Mouse (Mus musculus) liver, embryonic 14.5 days (tissue): Measurements from ENCODE around the gene Ntn3.

ENCODE experiments used
- CTCF ChIP-seq: IDR thresholded peaks from 2 replicates; pipeline ENCODE4 v1.5.1; 2016; ENCODE audit warnings: antibody characterized with exemption, low read depth, control low read depth
- EP300 ChIP-seq: IDR thresholded peaks from 2 replicates; pipeline ENCODE4 v1.6.1; 2016; ENCODE audit warnings: antibody characterized with exemption, low read depth

DNA sequence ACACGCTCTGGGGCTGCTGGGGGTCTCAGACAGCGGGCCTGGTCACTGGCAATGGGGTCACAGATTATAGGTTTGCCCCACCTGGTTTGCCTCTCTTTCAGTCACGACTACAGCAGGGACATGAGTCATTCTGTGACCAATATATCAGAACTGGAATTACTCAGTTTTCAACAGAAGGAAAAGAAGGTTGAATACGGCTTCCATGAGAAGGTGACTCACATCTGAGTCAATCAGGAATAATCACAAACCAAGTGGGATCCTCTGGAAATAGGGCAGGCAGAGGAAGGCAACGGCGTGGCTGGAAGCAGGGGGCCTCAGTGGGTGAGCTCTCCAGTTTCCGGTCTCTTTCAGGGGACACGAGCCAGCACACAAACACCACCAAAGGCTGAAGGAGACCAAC lies 34.7 kb upstream of the Ntn3 start:
- TF ChIP-seq CTCF (no peak), EP300 (no peak)
